Mouse (Mus musculus) embryonic fibroblast, embryonic 13.5 days (primary cell): ENCODE results near the gene Dab2ip. TPM values are rescaled to one million over a fixed set of nuclear protein-coding genes. Genes with fewer than 3 reads are reported as not detected.

Source experiments
- H3K27ac ChIP-seq: 2 replicates; pipeline ENCODE4 v1.5.1; 2012; ENCODE audit warnings: low read length, control low read depth, inconsistent platforms; ENCODE audit not compliant: insufficient read depth
- H3K4me1 ChIP-seq: 2 replicates; pipeline ENCODE4 v1.6.1; 2011; ENCODE audit warnings: low read length; ENCODE audit not compliant: control insufficient read depth, insufficient read depth
- H3K4me3 ChIP-seq: 2 replicates; pipeline ENCODE4 v1.5.1; 2011; ENCODE audit warnings: mild to moderate bottlenecking, control low read depth, low read length; ENCODE audit not compliant: insufficient read depth
- CTCF ChIP-seq: IDR thresholded peaks from 2 replicates; pipeline ENCODE4 v1.5.1; 2011; ENCODE audit warnings: mild to moderate bottlenecking, control low read depth, low read length, moderate library complexity, borderline replicate concordance; ENCODE audit not compliant: insufficient read depth
- POLR2A ChIP-seq: IDR thresholded peaks from 2 replicates; pipeline ENCODE4 v1.6.1; 2011; ENCODE audit warnings: low read depth, mild to moderate bottlenecking, control low read depth, low read length, moderate library complexity
- polyA plus RNA-seq: library from polyadenylated mRNA; stranded (reverse); fragments of >200 nt; gene quantifications from 2 replicates; pipeline ENCODE4 v1.2.4, GENCODE M21; 2011; ENCODE audit warnings: low read depth; ENCODE audit not compliant: missing spikeins, insufficient read length

Dab2ip gene
- polyA plus RNA-seq, 1 experiment, result 29.7 TPM

GRCm38 (mm10) chr2:35746638-35747037, 188.6 kb downstream of the Dab2ip start:
- Histone ChIP-seq H3K4me1 (no peaks in the 10 kb centered on the region), H3K27ac (no peak overlapping the region), H3K4me3 (no peak overlapping the region)
- TF ChIP-seq CTCF, result no peak
- no peak for TF ChIP-seq POLR2A

- H3K4me3 ChIP-seq, result no peak overlapping the region
- TF ChIP-seq POLR2A (no peak), CTCF (no peak)
- H3K27ac ChIP-seq, result no peak overlapping the region
- no peaks in the 10 kb centered on the region for H3K4me1 ChIP-seq
Measured at GRCm38 (mm10) chr2:35747371-35748035, 189.4 kb downstream of the Dab2ip start.

GRCm38 (mm10) chr2:35750533-35751141, 192.6 kb downstream of the Dab2ip start:
- no peak for TF ChIP-seq CTCF
- no peak for TF ChIP-seq POLR2A
- Histone ChIP-seq H3K4me3 (no peak overlapping the region), H3K4me1 (no peaks in the 10 kb centered on the region), H3K27ac (no peak overlapping the region)

GRCm38 (mm10) chr2:35751781-35752505, 193.9 kb downstream of the Dab2ip start:
- Histone ChIP-seq H3K4me1 (no peaks in the 10 kb centered on the region), H3K27ac (no peak overlapping the region), H3K4me3 (no peak overlapping the region)
- TF ChIP-seq CTCF, result no peak

GRCm38 (mm10) chr2:35756467-35756866, 198.4 kb downstream of the Dab2ip start:
- no peak overlapping the region for H3K4me3 ChIP-seq
- no peaks in the 10 kb centered on the region for H3K4me1 ChIP-seq
- H3K27ac ChIP-seq, result no peak overlapping the region
- TF ChIP-seq POLR2A, result no peak
- no peak for TF ChIP-seq CTCF

GRCm38 (mm10) chr2:35760352-35760751, 202.3 kb downstream of the Dab2ip start:
- H3K27ac ChIP-seq, result no peak overlapping the region
- TF ChIP-seq POLR2A (no peak), CTCF (no peak)
- H3K4me3 ChIP-seq, result no peak overlapping the region
- no peaks in the 10 kb centered on the region for H3K4me1 ChIP-seq

- Histone ChIP-seq H3K4me1 (no peaks in the 10 kb centered on the region), H3K27ac (no peak overlapping the region), H3K4me3 (no peak overlapping the region)
- TF ChIP-seq POLR2A (no peak), CTCF (no peak)
Measured at GRCm38 (mm10) chr2:35760867-35761266, 202.8 kb downstream of the Dab2ip start.

- TF ChIP-seq CTCF (no peak), POLR2A (no peak)
- Histone ChIP-seq H3K4me1 (no peaks in the 10 kb centered on the region), H3K27ac (no peak overlapping the region), H3K4me3 (no peak overlapping the region)
Measured at GRCm38 (mm10) chr2:35761458-35761857, 203.4 kb downstream of the Dab2ip start.

- H3K4me1 ChIP-seq, result no peaks in the 10 kb centered on the region
- TF ChIP-seq CTCF (no peak), POLR2A (no peak)
- H3K27ac ChIP-seq, result no peak overlapping the region
- no peak overlapping the region for H3K4me3 ChIP-seq
Measured at GRCm38 (mm10) chr2:35763818-35764217, 205.8 kb downstream of the Dab2ip start.

- TF ChIP-seq POLR2A, result no peak
- no peak for TF ChIP-seq CTCF
- Histone ChIP-seq H3K4me1 (no peaks in the 10 kb centered on the region), H3K4me3 (no peak overlapping the region), H3K27ac (no peak overlapping the region)
Measured at GRCm38 (mm10) chr2:35764328-35764727, 206.3 kb downstream of the Dab2ip start.

- Histone ChIP-seq H3K27ac (no peak overlapping the region), H3K4me3 (no peak overlapping the region), H3K4me1 (no peaks in the 10 kb centered on the region)
- no peak for TF ChIP-seq CTCF
- no peak for TF ChIP-seq POLR2A
Measured at GRCm38 (mm10) chr2:35767834-35768537, 209.9 kb downstream of the Dab2ip start.
